Comparison of ENCODE assay signal across 9 mouse cellular contexts in genomic region chr1:74901686-74902085, GRCm38 (mm10). TPM values are rescaled to one million over a fixed set of nuclear protein-coding genes. Genes with fewer than 3 reads are reported as not detected.
A peak's percentile ranks its signal among the peaks of the same experiment; 100 is the strongest.
DNase-seq lines count a peak whose midpoint lies in the region; ATAC-seq and TF ChIP-seq lines count a peak whose summit lies in the region.
"Had no signal": no experiment of that assay in that cellular context is flagged by ENCODE, and none has a peak within 500 bp of the region (broad histone marks: within the 10 kb centered on the region; RNA-seq: fewer than 3 reads in every experiment).

No protein-coding gene starts in this region.

- H3K4me3 ChIP-seq in G1E (ENCODE audit: low read depth, low read length): no peak overlapping the region
- no peak overlapping the region for H3K4me3 ChIP-seq in embryonic facial prominence, embryonic 14.5 days (ENCODE audit: low read depth, low read length)
- H3K4me3 ChIP-seq in liver, postnatal 0 days (ENCODE audit: low read depth, low read length): no peak overlapping the region

- no peaks in the 10 kb centered on the region for H3K9me3 ChIP-seq in G1E (replicated peaks)
- H3K9me3 ChIP-seq in embryonic facial prominence, embryonic 14.5 days (ENCODE audit: control insufficient read depth, low read length): no peaks in the 10 kb centered on the region
- no peaks in the 10 kb centered on the region for H3K9me3 ChIP-seq in liver, postnatal 0 days (ENCODE audit: low read length)
- H3K9me3 ChIP-seq: limb, embryonic 15.5 days had no signal

- H3K27ac ChIP-seq in embryonic facial prominence, embryonic 14.5 days (replicated peaks; ENCODE audit: low read depth, low read length): no peak overlapping the region
- H3K27ac ChIP-seq in liver, postnatal 0 days (ENCODE audit: low read depth): no peak overlapping the region
- H3K27ac ChIP-seq: limb, embryonic 15.5 days had no signal

- WGBS in embryonic facial prominence, embryonic 14.5 days: 4% methylated on average over 3 of the region's 3 CpGs
- 6% methylated on average over 3 of the region's 3 CpGs for WGBS in liver, postnatal 0 days (ENCODE audit: insufficient replicate concordance)

- H3K27me3 ChIP-seq in G1E (ENCODE audit: insufficient read depth, low read length): peaks cover 13% of the 10 kb centered on the region; the same call in 1 of the 2 replicates
- H3K27me3 ChIP-seq in embryonic facial prominence, embryonic 14.5 days (replicated peaks; ENCODE audit: control insufficient read depth, insufficient read depth, low read length): peaks cover 84% of the 10 kb centered on the region
- H3K27me3 ChIP-seq in liver, postnatal 0 days (ENCODE audit: insufficient read depth, low read length): peaks cover 48% of the 10 kb centered on the region

- ATAC-seq in G1E (ENCODE audit: extremely low read depth, insufficient number of reproducible peaks, low FRiP score, poor library complexity, severe bottlenecking): no peak
- ATAC-seq in embryonic facial prominence, embryonic 14.5 days (ENCODE audit: low read depth): no peak
- ATAC-seq in liver, postnatal 0 days: no peak

- TF ChIP-seq CTCF in G1E (IDR thresholded peaks at IDR 0.05; ENCODE audit: low read depth, low read length): peak; percentile 48
- peak; percentile 59 for TF ChIP-seq CTCF in liver, postnatal 0 days (IDR thresholded peaks at IDR 0.05; ENCODE audit: low read depth)

- H3K4me2 ChIP-seq in embryonic facial prominence, embryonic 14.5 days (ENCODE audit: low read depth, low read length): no peak overlapping the region
- H3K4me2 ChIP-seq in liver, postnatal 0 days (ENCODE audit: low read depth, low read length): no peak overlapping the region

- no peak overlapping the region for H3K9ac ChIP-seq in embryonic facial prominence, embryonic 14.5 days (ENCODE audit: low read depth, low read length)
- no peak overlapping the region for H3K9ac ChIP-seq in liver, postnatal 0 days (replicated peaks)
- H3K9ac ChIP-seq: limb, embryonic 15.5 days had no signal

- TF ChIP-seq EP300 in liver, postnatal 0 days (IDR thresholded peaks at IDR 0.05; ENCODE audit: low read depth): no peak

- H3K36me3 ChIP-seq in G1E (replicated peaks): no peaks in the 10 kb centered on the region
- no peaks in the 10 kb centered on the region for H3K36me3 ChIP-seq in embryonic facial prominence, embryonic 14.5 days (ENCODE audit: control insufficient read depth, insufficient read depth, low read length)
- no peaks in the 10 kb centered on the region for H3K36me3 ChIP-seq in liver, postnatal 0 days (replicated peaks; ENCODE audit: insufficient read depth, low read length)
- H3K36me3 ChIP-seq: limb, embryonic 15.5 days had no signal

- no peaks in the 10 kb centered on the region for H3K4me1 ChIP-seq in G1E (ENCODE audit: insufficient read depth, low read depth, low read length)
- no peaks in the 10 kb centered on the region for H3K4me1 ChIP-seq in embryonic facial prominence, embryonic 14.5 days (ENCODE audit: control insufficient read depth, insufficient read depth, low read length)
- peaks cover 8% of the 10 kb centered on the region; the same call in 1 of the 2 replicates for H3K4me1 ChIP-seq in liver, postnatal 0 days (ENCODE audit: insufficient read depth)

- DNase-seq in left cerebral cortex, adult 18-20 months (ENCODE audit: low spot score in 2 of 2): peak; percentile 62 to 79
- no peak for DNase-seq in left cerebral cortex, adult 11 months (ENCODE audit: low spot score)
- no peak for DNase-seq in G1E (ENCODE audit: low spot score)
- peak; percentile 67 for DNase-seq in adrenal gland, postnatal 25 days
- peak; percentile 22 for DNase-seq in embryonic facial prominence, embryonic 14.5 days (ENCODE audit: low spot score)
- DNase-seq in liver, postnatal 0 days: peak; percentile 71
- peak; percentile 52 for DNase-seq in testis, postnatal 14 days (ENCODE audit: low spot score)

RNA-seq across cellular contexts. Expression of gene Cryba2, which starts 8.7 kb away (rescaled TPM):
- under 1 TPM in 1 of 2 experiments, not detected in 1; 0.80 TPM for total RNA-seq in left cerebral cortex, adult 18-20 months (2021)
- total RNA-seq in G1E (2014; fragmentation: Nextera tagmentation) (not detected in 2 replicates), G1E (2017) (not detected in 2 replicates)
- polyA plus RNA-seq in G1E (2012): not detected in 2 replicates
- 2.2 TPM in 1 of 2 replicates, not detected in the other for total RNA-seq in adrenal gland, postnatal 25 days (2021)
- not detected in 2 replicates for polyA plus RNA-seq in embryonic facial prominence, embryonic 14.5 days (2014; fragmentation: Nextera tagmentation; extraction: Ambion mirVana)
- polyA plus RNA-seq in liver, postnatal 0 days (2015; fragmentation: Nextera tagmentation; extraction: Ambion mirVana): not detected in 2 replicates

RNA-seq across cellular contexts. Expression of gene Fev, which starts 16.5 kb away (rescaled TPM):
- not detected for total RNA-seq in left cerebral cortex, adult 18-20 months (2021)
- total RNA-seq in G1E (2014; fragmentation: Nextera tagmentation) (not detected in 2 replicates), G1E (2017) (0.33 TPM in 1 of 2 replicates, not detected in the other)
- polyA plus RNA-seq in G1E (2012): not detected in 2 replicates
- total RNA-seq in adrenal gland, postnatal 25 days (2021): 1.7 and 1.8 TPM in 2 replicates
- not detected in 2 replicates for polyA plus RNA-seq in embryonic facial prominence, embryonic 14.5 days (2014; fragmentation: Nextera tagmentation; extraction: Ambion mirVana)
- 0.19 and 0.20 TPM in 2 replicates for polyA plus RNA-seq in liver, postnatal 0 days (2015; fragmentation: Nextera tagmentation; extraction: Ambion mirVana)
- polyA plus RNA-seq: frontal cortex, adult 2 months had no signal

RNA-seq across cellular contexts. Expression of gene Cfap65, which starts 33.7 kb away (rescaled TPM):
- 1 to 10 TPM; 2.8 to 3.0 TPM for total RNA-seq in left cerebral cortex, adult 18-20 months (2021)
- total RNA-seq in G1E (2014; fragmentation: Nextera tagmentation) (not detected in 2 replicates), G1E (2017) (0.11 and 0.12 TPM in 2 replicates)
- not detected in 2 replicates for polyA plus RNA-seq in G1E (2012)
- 0.06 TPM in 1 of 2 replicates, not detected in the other for total RNA-seq in adrenal gland, postnatal 25 days (2021)
- 0.25 and 1.2 TPM in 2 replicates for polyA plus RNA-seq in embryonic facial prominence, embryonic 14.5 days (2014; fragmentation: Nextera tagmentation; extraction: Ambion mirVana)
- polyA plus RNA-seq in liver, postnatal 0 days (2015; fragmentation: Nextera tagmentation; extraction: Ambion mirVana): not detected in 2 replicates
- polyA plus RNA-seq: limb, embryonic 15.5 days had no signal

RNA-seq across cellular contexts. Expression of gene Cdk5r2, which starts 47.0 kb away (rescaled TPM):
- total RNA-seq in left cerebral cortex, adult 18-20 months (2021): 100 to 1,000 TPM; 315 to 347 TPM
- not detected in 2 replicates for total RNA-seq in G1E (2014; fragmentation: Nextera tagmentation)
- total RNA-seq in G1E (2017): 0.06 TPM in 1 of 2 replicates, not detected in the other
- polyA plus RNA-seq in G1E (2012): not detected in 2 replicates
- 4.3 and 5.1 TPM in 2 replicates for total RNA-seq in adrenal gland, postnatal 25 days (2021)
- polyA plus RNA-seq in embryonic facial prominence, embryonic 14.5 days (2014; fragmentation: Nextera tagmentation; extraction: Ambion mirVana): 0.60 and 0.79 TPM in 2 replicates
- polyA plus RNA-seq in liver, postnatal 0 days (2015; fragmentation: Nextera tagmentation; extraction: Ambion mirVana): not detected in 2 replicates
- polyA plus RNA-seq: limb, embryonic 15.5 days had no signal

RNA-seq across cellular contexts. Expression of gene Ihh, which starts 49.8 kb away (rescaled TPM):
- under 1 TPM; 0.30 to 0.72 TPM for total RNA-seq in left cerebral cortex, adult 18-20 months (2021)
- total RNA-seq in G1E (2014; fragmentation: Nextera tagmentation): not detected in 2 replicates
- total RNA-seq in G1E (2017): 0.17 and 0.27 TPM in 2 replicates
- 0.08 and 0.13 TPM in 2 replicates for polyA plus RNA-seq in G1E (2012)
- 0.24 TPM in 1 of 2 replicates, not detected in the other for total RNA-seq in adrenal gland, postnatal 25 days (2021)
- 2.0 and 2.2 TPM in 2 replicates for polyA plus RNA-seq in embryonic facial prominence, embryonic 14.5 days (2014; fragmentation: Nextera tagmentation; extraction: Ambion mirVana)
- 1.1 TPM in 2 replicates for polyA plus RNA-seq in liver, postnatal 0 days (2015; fragmentation: Nextera tagmentation; extraction: Ambion mirVana)

Comparison
In these comparisons a context has a peak if more than half of its experiments do, and no peak if none do; other contexts are left out.
1. DNase-seq: peak in left cerebral cortex, adult 18-20 months (2 of 2), adrenal gland, postnatal 25 days (single experiment), embryonic facial prominence, embryonic 14.5 days (single experiment), liver, postnatal 0 days (single experiment) and testis, postnatal 14 days (single experiment); none in left cerebral cortex, adult 11 months (single experiment) and G1E (single experiment).